Mouse (Mus musculus) neutrophil, adult 83 days (primary cell): ENCODE results near the gene Defa25. TPM values are rescaled to one million over a fixed set of nuclear protein-coding genes. Genes with fewer than 3 reads are reported as not detected.

ENCODE experiments used
- total RNA-seq, 2 experiments: library from RNA; stranded (reverse); gene quantifications; one replicate each; pipeline ENCODE4 v1.2.4; 2023

The Defa25 gene
- total RNA-seq = not detected

DNA sequence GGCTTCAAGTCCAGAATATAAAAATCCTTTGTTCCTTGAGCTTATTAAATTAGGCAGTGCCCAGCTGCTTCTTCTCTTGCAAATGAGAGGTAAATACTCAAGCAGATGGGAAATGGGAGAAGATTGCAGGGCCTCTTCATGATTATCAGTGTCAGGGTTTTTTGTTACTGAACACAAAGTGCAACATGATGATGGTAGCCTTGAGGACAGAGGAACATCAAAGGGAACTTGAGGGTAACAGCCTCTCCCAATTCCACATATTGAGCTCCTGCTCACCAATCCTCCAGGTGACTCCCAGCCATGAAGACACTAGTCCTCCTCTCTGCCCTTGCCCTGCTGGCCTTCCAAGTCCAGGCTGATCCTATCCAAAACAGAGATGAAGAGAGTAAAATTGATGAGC is at the start of gene Defa25:
TSS of gene Defa25 (plus strand) at position 301 of the 400 bp plus-strand sequence.

DNA sequence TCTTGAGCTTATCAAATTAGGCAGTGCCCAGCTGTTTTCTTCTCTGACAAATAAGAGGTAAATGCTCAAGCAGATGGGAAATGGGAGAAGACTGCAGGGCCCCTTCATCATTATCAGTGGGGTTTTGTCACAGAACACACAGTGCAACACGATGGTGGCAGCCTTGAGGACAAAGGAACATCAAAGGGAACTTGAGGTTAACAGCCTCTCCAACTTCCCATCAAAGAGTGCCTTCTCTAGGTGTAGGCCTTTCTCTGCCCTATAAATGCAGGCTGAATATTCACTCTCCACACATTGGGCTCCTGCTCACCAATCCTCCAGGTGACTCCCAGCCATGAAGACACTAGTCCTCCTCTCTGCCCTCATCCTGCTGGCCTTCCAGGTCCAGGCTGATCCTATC is 29.5 kb upstream of the Defa25 start, which contains the start of gene Defa23:
TSS of gene Defa23 (plus strand) at position 301 of the 400 bp plus-strand sequence.

DNA sequence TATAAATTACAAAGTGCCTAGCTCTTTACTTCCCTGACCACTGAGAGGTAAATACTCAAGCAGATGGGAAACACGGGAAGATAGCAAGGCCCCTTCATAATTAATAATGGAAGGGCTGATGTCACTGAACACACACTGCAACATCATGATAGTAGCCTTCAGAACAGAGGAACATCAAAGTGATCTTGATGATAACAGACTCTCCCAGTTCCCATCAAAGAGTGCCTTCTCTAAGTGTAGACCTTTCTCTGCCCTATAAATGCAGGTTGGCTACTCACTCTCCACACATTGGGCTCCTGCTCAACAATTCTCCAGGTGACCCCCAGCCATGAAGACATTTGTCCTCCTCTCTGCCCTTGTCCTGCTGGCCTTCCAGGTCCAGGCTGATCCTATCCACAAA is 19.5 kb upstream of the Defa25 start, which contains the start of gene Defa35:
TSS of gene Defa35 (plus strand) at position 301 of the 400 bp plus-strand sequence.

DNA sequence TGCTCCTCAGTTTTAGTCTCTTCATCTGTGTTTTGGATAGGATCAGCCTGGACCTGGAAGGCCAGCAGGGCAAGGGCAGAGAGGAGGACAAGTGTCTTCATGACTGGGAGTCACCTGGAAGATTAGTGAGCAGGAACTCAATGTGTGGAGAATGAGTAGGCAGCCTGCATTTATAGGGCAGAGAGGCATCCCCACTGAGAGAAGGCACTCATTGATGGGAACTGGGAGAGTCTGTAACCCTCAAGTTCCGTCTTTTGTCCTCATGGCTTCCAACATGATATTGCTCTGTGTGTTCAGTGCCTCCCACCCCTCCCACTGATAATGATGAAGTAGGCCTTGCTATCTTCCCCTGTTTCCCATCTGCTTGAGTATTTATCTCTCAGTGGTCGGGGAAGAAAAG is 11.7 kb downstream of the Defa25 start, which contains the start of gene Gm14851:
TSS of gene Gm14851 (minus strand) at position 101 of the 400 bp plus-strand sequence.

DNA sequence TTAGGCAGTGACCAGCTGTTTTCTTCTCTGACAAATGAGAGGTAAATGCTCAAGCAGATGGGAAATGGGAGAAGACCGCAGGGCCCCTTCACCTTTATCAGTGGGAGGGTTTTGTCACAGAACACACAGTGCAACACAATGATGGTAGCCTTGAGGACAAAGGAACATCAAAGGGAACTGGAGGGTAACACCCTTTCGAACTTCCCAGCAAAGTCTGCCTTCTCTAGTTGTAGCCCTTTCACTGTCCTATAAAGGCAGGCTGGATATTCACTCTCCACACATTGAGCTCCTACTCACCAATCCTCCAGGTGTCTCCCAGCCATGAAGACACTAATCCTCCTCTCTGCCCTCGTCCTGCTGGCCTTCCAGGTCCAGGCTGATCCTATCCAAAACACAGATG is 50.1 kb downstream of the Defa25 start, which contains the start of gene Defa30:
TSS of gene Defa30 (plus strand) at position 301 of the 400 bp plus-strand sequence.

Other genes starting within 250 kb of the Defa25 start
- gene Defb33, start 191.8 kb upstream of the Defa25 start, total RNA-seq = not detected
- not detected for gene Gm15056, start 181.8 kb upstream of the Defa25 start, total RNA-seq
- not detected for gene Gm6040, start 162.4 kb upstream of the Defa25 start, total RNA-seq
- gene AY761185, start 139.7 kb upstream of the Defa25 start, total RNA-seq = not detected
- gene Defa21, start 58.9 kb upstream of the Defa25 start, total RNA-seq = not detected
- gene Defa23, start 29.4 kb upstream of the Defa25 start, total RNA-seq = not detected
- gene Defa35, start 19.4 kb upstream of the Defa25 start, total RNA-seq = not detected
- not detected for gene Gm14851, start 11.6 kb downstream of the Defa25 start, total RNA-seq
- not detected for gene Defa30, start 50.2 kb downstream of the Defa25 start, total RNA-seq
- gene Defa22, start 77.8 kb downstream of the Defa25 start, total RNA-seq = not detected
- gene Defa31, start 107.2 kb downstream of the Defa25 start, total RNA-seq = not detected
- not detected for gene Gm15293, start 117.1 kb downstream of the Defa25 start, total RNA-seq
- gene Gm15292, start 165.3 kb downstream of the Defa25 start, total RNA-seq = not detected
- not detected for gene Defa27, start 231.1 kb downstream of the Defa25 start, total RNA-seq
- gene Defa29, start 242.6 kb downstream of the Defa25 start, total RNA-seq = not detected